Mouse (Mus musculus) neural tube, embryonic 12.5 days (tissue): ENCODE data around the gene Tmem220. TPM values are rescaled to one million over a fixed set of nuclear protein-coding genes. Genes with fewer than 3 reads are reported as not detected.

Experiments
- ATAC-seq: fragments of 200-750 bp; cut with Nextera tagmentation; 2 replicates; pipeline ENCODE4 v1.8.0; 2017; ENCODE audit warnings: low read depth, mild to moderate bottlenecking, moderate TSS enrichment, moderate library complexity; ENCODE audit not compliant: low FRiP score
- H3K27ac ChIP-seq: fragments of 300-500 bp; sonication (generic); 2 replicates; pipeline ENCODE4 v1.5.1; 2016
- H3K27me3 ChIP-seq: fragments of 300-500 bp; sonication (generic); replicated peaks from 2 replicates; pipeline ENCODE4 v1.6.1; 2016; ENCODE audit warnings: mild to moderate bottlenecking
- H3K36me3 ChIP-seq: fragments of 300-500 bp; sonication (generic); 2 replicates; pipeline ENCODE4 v1.6.1; 2016; ENCODE audit warnings: mild to moderate bottlenecking
- H3K4me1 ChIP-seq: fragments of 300-500 bp; sonication (generic); 2 replicates; pipeline ENCODE4 v1.6.1; 2016
- H3K4me2 ChIP-seq: fragments of 300-500 bp; sonication (generic); replicated peaks from 2 replicates; pipeline ENCODE4 v1.6.1; 2016; ENCODE audit warnings: mild to moderate bottlenecking
- H3K4me3 ChIP-seq: fragments of 300-500 bp; sonication (generic); 2 replicates; pipeline ENCODE4 v1.5.1; 2016
- H3K9ac ChIP-seq: fragments of 300-500 bp; sonication (generic); 2 replicates; pipeline ENCODE4 v1.6.1; 2016; ENCODE audit warnings: mild to moderate bottlenecking
- H3K9me3 ChIP-seq: fragments of 300-500 bp; sonication (generic); 2 replicates; pipeline ENCODE4 v1.6.1; 2016; ENCODE audit warnings: mild to moderate bottlenecking
- WGBS: fragments of 180-500 bp; shearing (Covaris S2); methylation state at CpG from one replicate; pipeline ENCODE4 v1.1.7; 2016; 5-methylcytosine and 5-hydroxymethylcytosine counted together
- polyA plus RNA-seq: library from polyadenylated mRNA; unstranded; fragments of >200 nt; fragmentation: Nextera tagmentation; extraction: Ambion mirVana; gene quantifications from 2 replicates; pipeline ENCODE4 v1.2.1, GENCODE M21; 2016

Tmem220 gene
- polyA plus RNA-seq, 1 experiment from 2014 or later = 1.1 TPM

- H3K4me3 ChIP-seq = no peak overlapping the region
- no peaks in the 10 kb centered on the region for H3K9me3 ChIP-seq
- 86% methylated on average over 14 of the region's 14 CpGs for WGBS
- H3K4me2 ChIP-seq = no peak overlapping the region
- no peak overlapping the region for H3K27ac ChIP-seq
- H3K36me3 ChIP-seq = no peaks in the 10 kb centered on the region
- no peak overlapping the region for H3K9ac ChIP-seq
- no peak for ATAC-seq
- H3K27me3 ChIP-seq = no peaks in the 10 kb centered on the region
- peaks cover 12% of the 10 kb centered on the region; the same call in 1 of the 2 replicates for H3K4me1 ChIP-seq
Observed at GRCm38 (mm10) chr11:66998467-66999403, 26.2 kb upstream of the Tmem220 start.

GRCm38 (mm10) chr11:67000671-67001070, 24.3 kb upstream of the Tmem220 start:
- no peaks in the 10 kb centered on the region for H3K36me3 ChIP-seq
- no peaks in the 10 kb centered on the region for H3K27me3 ChIP-seq
- WGBS = 65% methylated on average over 4 of the region's 4 CpGs
- H3K4me3 ChIP-seq = no peak overlapping the region
- no peak overlapping the region for H3K27ac ChIP-seq
- peak; percentile 15; the same call in 1 of the 2 replicates for ATAC-seq
- no peaks in the 10 kb centered on the region for H3K9me3 ChIP-seq
- H3K4me2 ChIP-seq = no peak overlapping the region
- no peak overlapping the region for H3K9ac ChIP-seq
- peaks cover 12% of the 10 kb centered on the region; the same call in 1 of the 2 replicates for H3K4me1 ChIP-seq

- Histone ChIP-seq H3K9me3 (no peaks in the 10 kb centered on the region), H3K36me3 (no peaks in the 10 kb centered on the region), H3K9ac (no peak overlapping the region), H3K4me2 (no peak overlapping the region), H3K4me3 (no peak overlapping the region), H3K4me1 (peaks cover 12% of the 10 kb centered on the region; the same call in 1 of the 2 replicates), H3K27ac (no peak overlapping the region), H3K27me3 (no peaks in the 10 kb centered on the region)
- ATAC-seq = peak; percentile 57; the same call in 1 of the 2 replicates
- 16% methylated on average over 1 of the region's 1 CpGs for WGBS
Observed at GRCm38 (mm10) chr11:67001717-67002116, 23.2 kb upstream of the Tmem220 start.

GRCm38 (mm10) chr11:67002911-67003310, 22.0 kb upstream of the Tmem220 start:
- no peaks in the 10 kb centered on the region for H3K36me3 ChIP-seq
- no peaks in the 10 kb centered on the region for H3K27me3 ChIP-seq
- H3K27ac ChIP-seq = no peak overlapping the region
- no peak overlapping the region for H3K4me2 ChIP-seq
- no peak overlapping the region for H3K4me3 ChIP-seq
- ATAC-seq = no peak
- no peak overlapping the region for H3K9ac ChIP-seq
- peaks cover 12% of the 10 kb centered on the region; the same call in 1 of the 2 replicates for H3K4me1 ChIP-seq
- WGBS = 78% methylated on average over 2 of the region's 2 CpGs
- no peaks in the 10 kb centered on the region for H3K9me3 ChIP-seq

- H3K4me3 ChIP-seq = no peak overlapping the region
- no peaks in the 10 kb centered on the region for H3K27me3 ChIP-seq
- 69% methylated on average over 8 of the region's 8 CpGs for WGBS
- peaks cover 16% of the 10 kb centered on the region for H3K4me1 ChIP-seq
- no peaks in the 10 kb centered on the region for H3K9me3 ChIP-seq
- H3K27ac ChIP-seq = no peak overlapping the region
- H3K36me3 ChIP-seq = no peaks in the 10 kb centered on the region
- ATAC-seq = no peak; the same call in 1 of the 2 replicates
- H3K4me2 ChIP-seq = no peak overlapping the region
- no peak overlapping the region for H3K9ac ChIP-seq
Observed at GRCm38 (mm10) chr11:67007961-67008360, 17.0 kb upstream of the Tmem220 start.

GRCm38 (mm10) chr11:67008528-67008927, 16.4 kb upstream of the Tmem220 start:
- WGBS = 95% methylated on average over 4 of the region's 4 CpGs

GRCm38 (mm10) chr11:67010430-67010829, 14.5 kb upstream of the Tmem220 start:
- Histone ChIP-seq H3K36me3 (no peaks in the 10 kb centered on the region), H3K4me3 (no peak overlapping the region), H3K4me1 (peaks cover 16% of the 10 kb centered on the region), H3K9me3 (no peaks in the 10 kb centered on the region), H3K27me3 (no peaks in the 10 kb centered on the region), H3K9ac (no peak overlapping the region), H3K27ac (no peak overlapping the region), H3K4me2 (peak overlapping the region; percentile 30; the same call in 1 of the 2 replicates)
- 9% methylated on average over 8 of the region's 8 CpGs for WGBS
- peak; percentile 64 for ATAC-seq

More at GRCm38 (mm10) chr11:67008528-67008927, 16.4 kb upstream of the Tmem220 start:
- H3K4me3 ChIP-seq = no peak overlapping the region
- H3K27ac ChIP-seq = 0 out of 2 replicates have a peak overlapping the region, but pooled peaks have one; percentile 26
- H3K9ac ChIP-seq = no peak overlapping the region
- peaks cover 16% of the 10 kb centered on the region for H3K4me1 ChIP-seq
- no peaks in the 10 kb centered on the region for H3K27me3 ChIP-seq
- no peak overlapping the region for H3K4me2 ChIP-seq
- H3K9me3 ChIP-seq = no peaks in the 10 kb centered on the region
- no peaks in the 10 kb centered on the region for H3K36me3 ChIP-seq
- ATAC-seq = no peak

- WGBS = 12% methylated on average over 4 of the region's 4 CpGs
- no peaks in the 10 kb centered on the region for H3K36me3 ChIP-seq
Observed at GRCm38 (mm10) chr11:67011635-67012034, 13.3 kb upstream of the Tmem220 start.

GRCm38 (mm10) chr11:67017801-67018591, 7.0 kb upstream of the Tmem220 start:
- WGBS = 6% methylated on average over 12 of the region's 12 CpGs
- H3K9ac ChIP-seq = no peak overlapping the region
- no peaks in the 10 kb centered on the region for H3K36me3 ChIP-seq
- peak overlapping the region; percentile 28 for H3K4me2 ChIP-seq
- peak; percentile 29; the same call in 1 of the 2 replicates for ATAC-seq
- H3K27ac ChIP-seq = no peak overlapping the region
- no peak overlapping the region for H3K4me3 ChIP-seq
- peaks cover 7% of the 10 kb centered on the region for H3K4me1 ChIP-seq
- no peaks in the 10 kb centered on the region for H3K9me3 ChIP-seq
- no peaks in the 10 kb centered on the region; the same call in 1 of the 2 replicates for H3K27me3 ChIP-seq

More at GRCm38 (mm10) chr11:67011635-67012034, 13.3 kb upstream of the Tmem220 start:
- H3K27ac ChIP-seq = no peak overlapping the region
- peaks cover 16% of the 10 kb centered on the region for H3K4me1 ChIP-seq
- ATAC-seq = no peak
- no peaks in the 10 kb centered on the region for H3K9me3 ChIP-seq
- H3K4me3 ChIP-seq = no peak overlapping the region
- no peaks in the 10 kb centered on the region for H3K27me3 ChIP-seq
- no peak overlapping the region for H3K4me2 ChIP-seq
- H3K9ac ChIP-seq = no peak overlapping the region

GRCm38 (mm10) chr11:67019711-67020475, 5.1 kb upstream of the Tmem220 start:
- H3K4me1 ChIP-seq = peaks cover 7% of the 10 kb centered on the region
- no peaks in the 10 kb centered on the region for H3K9me3 ChIP-seq
- no peaks in the 10 kb centered on the region for H3K36me3 ChIP-seq
- 81% methylated on average over 7 of the region's 7 CpGs for WGBS
- no peak overlapping the region for H3K27ac ChIP-seq
- H3K4me3 ChIP-seq = no peak overlapping the region
- no peaks in the 10 kb centered on the region; the same call in 1 of the 2 replicates for H3K27me3 ChIP-seq
- H3K4me2 ChIP-seq = no peak overlapping the region
- H3K9ac ChIP-seq = no peak overlapping the region
- ATAC-seq = no peak

- no peak for ATAC-seq
- WGBS = 3% methylated on average over 12 of the region's 12 CpGs
- no peaks in the 10 kb centered on the region for H3K36me3 ChIP-seq
- H3K27ac ChIP-seq = no peak overlapping the region
- no peaks in the 10 kb centered on the region; the same call in 1 of the 2 replicates for H3K27me3 ChIP-seq
- H3K9me3 ChIP-seq = no peaks in the 10 kb centered on the region
- H3K4me3 ChIP-seq = no peak overlapping the region
- H3K4me2 ChIP-seq = peak overlapping the region; percentile 46
- H3K4me1 ChIP-seq = peaks cover 7% of the 10 kb centered on the region
- H3K9ac ChIP-seq = no peak overlapping the region
Observed at GRCm38 (mm10) chr11:67020948-67021347, 4.0 kb upstream of the Tmem220 start.
